Mouse (Mus musculus): ENCODE results near the gene Npvf.

- no peak for TF ChIP-seq CTCF (IDR thresholded peaks at IDR 0.05; ENCODE audit: control insufficient read depth, insufficient read depth, insufficient read length)
- no peak for TF ChIP-seq MYOD1 (IDR thresholded peaks at IDR 0.05; ENCODE audit: control insufficient read depth, insufficient read length, low read depth)
- no peak for TF ChIP-seq USF1 (IDR thresholded peaks at IDR 0.05; ENCODE audit: low read depth)
- no peak for TF ChIP-seq MAX (IDR thresholded peaks at IDR 0.05)
Observed at GRCm38 (mm10) chr6:50640377-50640776, 13.9 kb downstream of the Npvf start.
